Mouse (Mus musculus) adrenal gland, adult (tissue): ENCODE measurements at regions not wholly inside any gene's neighbourhood (a gene's known extent, or its start where the extent isn't known, plus 50 kb on each side); places are given as distances from the start of the nearest gene placed in this dataset.
A peak's percentile ranks its signal among the peaks of the same experiment; 100 is the strongest.
"Not testable (repeated sequence)": the region's sequence is repeated elsewhere in the genome, so short reads cannot be mapped to it uniquely, and the experiment has no call there.

Experiments
- DNase-seq, 2 experiments: peaks; one replicate each; pipeline ENCODE4 v3.0.0; 2022 to 2023; ENCODE audit warnings: low spot score in 1 of 2; ENCODE audit not compliant: inconsistent age in 2 of 2

DNA sequence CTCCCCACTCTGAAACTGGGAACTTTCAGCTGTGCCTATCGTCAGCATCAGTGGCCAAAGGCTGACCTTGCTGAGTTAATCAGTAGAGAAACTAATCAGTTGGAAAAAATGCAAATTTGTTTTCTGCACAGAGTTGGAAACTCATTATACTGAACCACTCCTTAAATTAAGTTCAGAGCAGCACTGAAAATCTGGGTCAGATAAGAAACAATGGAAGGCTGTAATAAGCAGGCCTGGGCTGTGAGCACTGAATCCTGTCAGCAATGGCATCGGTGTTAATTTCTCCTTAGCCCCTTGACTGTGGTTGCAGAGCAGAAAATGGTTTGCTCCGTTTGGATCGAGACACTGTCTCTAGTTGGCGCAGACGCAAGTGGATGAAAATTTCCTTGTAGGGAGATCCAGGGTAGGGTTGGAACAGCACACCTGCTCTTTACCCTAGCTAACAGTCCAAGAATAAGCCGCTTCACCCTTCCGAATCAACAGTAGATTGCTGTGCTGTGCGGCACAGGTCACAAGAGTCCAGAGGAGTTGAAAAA is 289.4 kb downstream of the Tox3 start:
- peak in 1 of 2 experiments; percentile 17 for DNase-seq

- no peak for DNase-seq
Observed at GRCm38 (mm10) chr8:90056331-90056730, 291.8 kb downstream of the Tox3 start.

DNA sequence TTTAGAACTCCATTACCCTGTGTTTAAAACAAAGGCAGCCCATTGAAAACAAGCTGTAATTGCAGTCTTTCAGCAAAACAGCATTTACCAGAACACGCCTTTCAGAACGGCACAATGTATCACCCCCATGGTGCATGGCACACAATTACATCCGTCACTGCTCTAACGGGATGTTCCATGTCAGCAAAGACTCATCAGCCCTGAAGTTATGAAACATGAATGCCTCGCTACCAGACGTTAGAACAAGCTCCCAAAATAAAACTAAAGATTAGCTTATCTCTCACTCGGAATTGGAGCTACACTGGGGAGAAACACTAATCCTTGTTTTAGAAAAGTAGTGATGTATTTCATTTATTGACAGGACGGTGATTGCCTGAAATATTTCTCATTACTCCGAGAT is 301.4 kb downstream of the Tox3 start:
- DNase-seq, result peak in 1 of 2 experiments; percentile 19

- no peak for DNase-seq
Observed at GRCm38 (mm10) chr8:90036436-90036835, 311.7 kb downstream of the Tox3 start.

DNA sequence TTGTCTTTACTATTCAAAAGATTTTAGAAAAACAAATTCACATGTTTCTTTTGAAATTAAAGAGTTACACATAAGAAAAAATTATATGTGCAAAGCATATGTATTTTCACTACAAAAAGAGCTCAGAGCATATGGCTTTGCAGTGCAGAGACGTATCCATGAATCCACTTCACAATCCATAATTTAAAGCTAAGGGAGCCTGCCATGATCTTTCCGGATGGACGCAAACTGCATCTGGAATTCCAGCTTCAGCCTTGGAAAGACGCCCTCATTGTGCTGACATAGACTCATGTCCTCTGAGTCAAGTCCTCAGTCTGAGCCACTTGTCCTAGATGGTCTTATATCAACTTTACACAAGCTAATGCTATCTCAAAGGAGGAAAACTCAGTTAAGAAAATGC is 315.6 kb downstream of the Tox3 start:
- DNase-seq, result no peak

DNA sequence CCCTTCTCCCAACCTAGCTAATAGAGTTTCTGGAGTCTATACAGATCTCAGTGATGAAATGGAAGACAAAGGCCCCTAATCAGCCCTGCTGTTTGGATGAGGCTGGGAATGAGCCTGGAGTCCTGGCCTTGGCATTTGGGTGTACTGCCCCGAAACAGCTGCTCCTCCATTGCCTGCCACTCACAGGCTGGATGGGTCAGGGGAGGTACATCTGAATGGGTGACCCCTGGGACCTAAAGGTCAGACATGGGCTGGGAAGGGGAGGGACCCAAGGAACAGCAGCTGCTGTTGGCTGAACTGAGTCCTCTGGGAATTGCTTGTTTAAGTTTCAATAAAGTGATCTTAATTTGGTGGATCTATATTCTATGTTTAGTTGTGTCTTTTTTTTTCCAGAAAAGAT is 316.9 kb downstream of the Tox3 start:
- DNase-seq, result peak in 1 of 2 experiments; percentile 21

DNA sequence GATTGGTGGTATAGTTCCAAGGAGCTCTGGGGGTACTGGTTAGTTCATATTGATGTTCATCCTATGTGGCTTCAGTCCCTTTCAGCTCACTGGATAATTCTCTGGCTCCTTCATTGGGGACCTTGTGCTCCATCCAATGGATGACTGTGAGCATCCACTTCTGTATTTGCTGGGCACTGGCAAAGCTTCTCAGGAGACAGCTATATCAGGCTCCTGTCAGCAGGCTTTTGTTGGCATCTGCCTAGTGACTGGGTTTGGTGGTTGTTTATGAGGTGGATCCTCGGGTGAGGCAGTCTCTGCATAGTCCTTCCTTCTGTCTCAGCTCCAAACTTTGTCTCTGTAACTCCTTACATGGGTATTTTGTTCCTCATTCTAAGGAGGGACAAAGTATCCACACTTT is 330.2 kb downstream of the Tox3 start:
- DNase-seq, result not testable (repeated sequence)

GRCm38 (mm10) chr8:90013755-90014154 is 334.4 kb downstream of the Tox3 start:
- no peak for DNase-seq

- DNase-seq, result peak; percentile 27 to 68
Observed at GRCm38 (mm10) chr8:90011682-90012409, 336.3 kb downstream of the Tox3 start.

DNA sequence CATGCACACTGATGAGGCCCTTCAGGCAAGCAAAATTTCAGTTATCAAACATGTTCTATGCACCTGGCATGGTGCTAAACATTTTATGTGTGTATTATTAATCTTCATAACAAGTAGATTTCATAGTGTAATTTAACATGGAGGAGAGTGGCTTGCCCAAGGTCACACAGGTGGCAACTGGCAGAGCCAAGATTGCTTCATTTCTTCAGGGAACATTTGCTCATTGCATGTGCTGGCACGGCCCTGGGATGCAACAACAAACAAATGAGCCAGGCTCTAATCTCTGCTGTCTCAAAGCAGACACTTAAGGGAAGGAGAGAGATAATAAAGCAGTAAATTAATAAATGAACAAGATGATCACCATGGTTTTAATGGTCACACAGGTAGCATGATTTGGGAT is 338.7 kb downstream of the Tox3 start:
- no peak for DNase-seq

- DNase-seq, result peak; percentile 58 to 89
Observed at GRCm38 (mm10) chr8:90000899-90001640, 347.1 kb downstream of the Tox3 start.

DNA sequence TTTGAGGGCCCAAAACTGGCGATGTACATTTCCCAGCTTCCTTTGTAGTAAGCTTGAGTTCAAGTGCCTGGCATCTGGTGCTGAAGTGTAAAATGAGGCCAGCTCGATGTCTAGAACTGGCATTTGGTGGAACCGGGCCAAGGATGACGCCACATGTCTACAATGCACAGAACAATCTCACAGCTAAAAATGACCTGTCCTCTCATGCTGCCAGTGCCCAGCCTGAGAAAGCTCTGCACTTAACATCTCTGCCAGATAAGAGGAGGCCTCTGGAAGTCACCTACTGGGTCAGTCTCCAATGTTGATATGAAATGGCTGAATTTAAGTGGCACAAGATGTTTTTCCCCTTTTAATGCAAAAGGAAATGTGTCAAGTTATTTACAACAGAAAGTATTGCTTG is 354.4 kb downstream of the Tox3 start:
- no peak for DNase-seq

GRCm38 (mm10) chr8:89983859-89984258 is 364.3 kb downstream of the Tox3 start:
- DNase-seq, result no peak

- no peak for DNase-seq
Observed at GRCm38 (mm10) chr8:89982551-89982950, 365.6 kb downstream of the Tox3 start.

- no peak for DNase-seq
Observed at GRCm38 (mm10) chr8:89981320-89981719, 366.8 kb downstream of the Tox3 start.

- DNase-seq, result no peak
Observed at GRCm38 (mm10) chr8:89980441-89980840, 367.7 kb downstream of the Tox3 start.

DNA sequence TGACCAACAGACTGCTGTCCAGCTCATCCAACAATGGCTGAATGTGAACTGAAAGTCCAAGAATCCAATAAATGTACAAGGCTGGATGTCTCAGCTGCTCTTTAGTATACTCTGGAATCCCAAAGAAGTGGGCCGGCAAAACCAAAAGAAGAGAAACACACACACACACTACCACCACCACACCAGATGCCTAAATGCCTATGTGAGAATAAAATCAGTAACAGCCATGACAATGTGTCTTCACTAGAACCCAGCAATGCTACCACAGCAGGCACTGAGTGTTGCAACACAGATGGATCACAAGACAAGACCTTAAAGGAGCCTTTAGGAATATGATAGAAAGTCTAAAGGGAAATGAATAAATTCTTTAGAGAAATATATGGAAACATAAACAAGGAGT is 385.3 kb downstream of the Tox3 start:
- no peak for DNase-seq

DNA sequence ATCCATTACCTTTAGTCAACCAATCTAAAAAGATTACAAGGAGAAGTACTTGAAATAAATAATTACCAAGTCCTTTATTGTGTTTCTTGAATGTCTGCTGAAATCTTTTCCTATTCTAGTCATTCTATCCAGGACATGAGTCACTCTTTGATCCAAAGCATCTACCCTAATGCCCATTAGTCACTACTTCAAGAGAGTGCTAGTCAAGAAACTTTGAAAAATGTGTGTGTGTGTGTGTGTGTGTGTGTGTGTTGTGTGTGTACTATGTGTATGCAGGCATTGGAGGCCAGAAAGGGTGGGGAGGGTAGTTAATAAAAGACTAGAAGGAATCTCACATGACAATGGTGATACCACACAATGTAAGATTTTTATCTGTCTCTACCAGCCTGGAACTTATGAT is 390.7 kb downstream of the Tox3 start:
- DNase-seq, result no peak

GRCm38 (mm10) chr8:89956482-89957020 is 391.6 kb downstream of the Tox3 start:
- peak in 1 of 2 experiments; percentile 18 for DNase-seq

DNA sequence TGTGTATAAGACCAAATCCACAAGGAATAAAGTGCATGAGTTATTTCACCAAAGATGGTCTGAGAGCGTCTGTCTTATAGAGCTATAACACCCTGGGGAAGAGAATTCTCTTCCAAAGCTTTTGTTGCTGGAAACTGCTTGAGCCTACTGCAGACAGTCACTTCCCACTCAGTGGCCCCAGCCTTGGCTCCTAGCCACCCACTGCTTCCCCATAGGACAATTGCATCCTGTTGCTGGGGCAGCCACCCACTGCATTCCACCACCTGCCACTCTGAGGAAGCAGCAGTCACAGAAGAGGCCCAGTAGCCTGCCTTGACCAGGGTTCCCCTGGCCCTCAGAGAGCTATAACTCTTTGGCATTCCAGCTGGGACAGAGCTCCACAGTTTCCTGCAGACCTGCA is 409.3 kb downstream of the Tox3 start:
- no peak for DNase-seq

DNA sequence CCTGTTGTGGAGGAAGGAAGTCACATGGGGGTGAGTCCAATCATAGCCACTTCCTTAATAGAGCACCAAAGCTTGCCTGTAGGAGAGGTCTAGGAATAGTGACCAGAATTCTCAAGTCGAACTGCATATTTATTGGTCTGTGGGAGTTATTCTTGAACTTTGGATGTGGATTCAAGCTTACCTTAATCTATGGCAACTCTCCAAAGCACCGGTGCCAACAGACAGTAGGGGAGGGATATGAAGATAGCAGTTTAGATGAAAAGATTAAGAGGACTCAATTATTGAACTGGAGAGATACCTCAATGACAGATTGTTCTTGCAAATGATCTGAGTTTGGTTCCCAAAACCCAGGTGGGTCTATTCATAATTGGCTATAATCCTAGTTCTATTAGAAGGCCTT is 413.6 kb downstream of the Tox3 start:
- no peak for DNase-seq

GRCm38 (mm10) chr8:89926666-89927232 is 421.4 kb downstream of the Tox3 start:
- DNase-seq, result no peak
